Mouse (Mus musculus): ENCODE measurements at regions not wholly inside any gene's neighbourhood (a gene's known extent, or its start where the extent isn't known, plus 50 kb on each side); places are given as distances from the start of the nearest gene placed in this dataset.

GRCm38 (mm10) chr13:119326877-119327625 is 101.3 kb upstream of the Paip1 start:
- H3K9me3 ChIP-seq (replicated peaks): no peaks in the 10 kb centered on the region
- H3K27me3 ChIP-seq (ENCODE audit: insufficient read depth, low read length): peaks cover 3% of the 10 kb centered on the region; the same call in 1 of the 2 replicates
- H3K4me3 ChIP-seq (ENCODE audit: low read depth, low read length): no peak overlapping the region
- ATAC-seq (ENCODE audit: extremely low read depth, insufficient number of reproducible peaks, low FRiP score, poor library complexity, severe bottlenecking): no peak
- no peaks in the 10 kb centered on the region for H3K36me3 ChIP-seq (replicated peaks)
- no peak for DNase-seq (ENCODE audit: low spot score)
- no peak for TF ChIP-seq POLR2AphosphoS5 (IDR thresholded peaks at IDR 0.05; ENCODE audit: insufficient replicate concordance, low read depth, low read length)
- TF ChIP-seq TAL1 (conservative IDR thresholded peaks at IDR 0.05; ENCODE audit: low read depth, low read length): no peak
- TF ChIP-seq GATA2 (IDR thresholded peaks at IDR 0.05; ENCODE audit: borderline replicate concordance, low read depth, low read length): no peak
- no peak for TF ChIP-seq CTCF (IDR thresholded peaks at IDR 0.05; ENCODE audit: low read depth, low read length)
- TF ChIP-seq GATA1 (IDR thresholded peaks at IDR 0.05; ENCODE audit: borderline replicate concordance, low read length): no peak
- H3K4me1 ChIP-seq (ENCODE audit: insufficient read depth, low read depth, low read length): peaks cover 2% of the 10 kb centered on the region; the same call in 1 of the 2 replicates

- TF ChIP-seq GATA2 (IDR thresholded peaks at IDR 0.05; ENCODE audit: borderline replicate concordance, low read depth, low read length) (no peak), TAL1 (conservative IDR thresholded peaks at IDR 0.05; ENCODE audit: low read depth, low read length) (no peak)
- Histone ChIP-seq H3K36me3 (replicated peaks) (no peaks in the 10 kb centered on the region), H3K27me3 (ENCODE audit: insufficient read depth, low read length) (peaks cover 3% of the 10 kb centered on the region; the same call in 1 of the 2 replicates), H3K4me3 (ENCODE audit: low read depth, low read length) (no peak overlapping the region), H3K4me1 (ENCODE audit: insufficient read depth, low read depth, low read length) (peaks cover 2% of the 10 kb centered on the region; the same call in 1 of the 2 replicates), H3K9me3 (replicated peaks) (no peaks in the 10 kb centered on the region)
- ATAC-seq (ENCODE audit: extremely low read depth, insufficient number of reproducible peaks, low FRiP score, poor library complexity, severe bottlenecking): no peak
- no peak for DNase-seq (ENCODE audit: low spot score)
These were observed 99.7 kb upstream of the Paip1 start for GRCm38 (mm10) chr13:119328731-119329130.

- peaks cover 7% of the 10 kb centered on the region for H3K36me3 ChIP-seq (replicated peaks)
- H3K9me3 ChIP-seq (replicated peaks): no peaks in the 10 kb centered on the region
- peaks cover 2% of the 10 kb centered on the region; the same call in 1 of the 2 replicates for H3K4me1 ChIP-seq (ENCODE audit: insufficient read depth, low read depth, low read length)
- H3K4me3 ChIP-seq (ENCODE audit: low read depth, low read length): no peak overlapping the region
- H3K27me3 ChIP-seq (ENCODE audit: insufficient read depth, low read length): no peaks in the 10 kb centered on the region
- TF ChIP-seq CTCF (IDR thresholded peaks at IDR 0.05; ENCODE audit: low read depth, low read length): no peak
- no peak for TF ChIP-seq TAL1 (conservative IDR thresholded peaks at IDR 0.05; ENCODE audit: low read depth, low read length)
- no peak for TF ChIP-seq GATA2 (IDR thresholded peaks at IDR 0.05; ENCODE audit: borderline replicate concordance, low read depth, low read length)
- no peak for TF ChIP-seq GATA1 (IDR thresholded peaks at IDR 0.05; ENCODE audit: borderline replicate concordance, low read length)
- TF ChIP-seq POLR2AphosphoS5 (IDR thresholded peaks at IDR 0.05; ENCODE audit: insufficient replicate concordance, low read depth, low read length): no peak
- ATAC-seq (ENCODE audit: extremely low read depth, insufficient number of reproducible peaks, low FRiP score, poor library complexity, severe bottlenecking) (no peak), DNase-seq (ENCODE audit: low spot score) (no peak)
These were observed 96.6 kb upstream of the Paip1 start for GRCm38 (mm10) chr13:119331815-119332214.

GRCm38 (mm10) chr13:119333915-119334314 is 94.5 kb upstream of the Paip1 start:
- no peak overlapping the region for H3K4me3 ChIP-seq (ENCODE audit: low read depth, low read length)
- H3K4me1 ChIP-seq (ENCODE audit: insufficient read depth, low read depth, low read length): no peaks in the 10 kb centered on the region
- no peaks in the 10 kb centered on the region for H3K9me3 ChIP-seq (replicated peaks)
- TF ChIP-seq GATA1 (IDR thresholded peaks at IDR 0.05; ENCODE audit: borderline replicate concordance, low read length) (no peak), CTCF (IDR thresholded peaks at IDR 0.05; ENCODE audit: low read depth, low read length) (no peak), GATA2 (IDR thresholded peaks at IDR 0.05; ENCODE audit: borderline replicate concordance, low read depth, low read length) (no peak), TAL1 (conservative IDR thresholded peaks at IDR 0.05; ENCODE audit: low read depth, low read length) (no peak), POLR2AphosphoS5 (IDR thresholded peaks at IDR 0.05; ENCODE audit: insufficient replicate concordance, low read depth, low read length) (no peak)
- no peaks in the 10 kb centered on the region for H3K27me3 ChIP-seq (ENCODE audit: insufficient read depth, low read length)
- ATAC-seq (ENCODE audit: extremely low read depth, insufficient number of reproducible peaks, low FRiP score, poor library complexity, severe bottlenecking) (no peak), DNase-seq (ENCODE audit: low spot score) (no peak)
- peaks cover 14% of the 10 kb centered on the region for H3K36me3 ChIP-seq (replicated peaks)

- no peaks in the 10 kb centered on the region for H3K27me3 ChIP-seq (ENCODE audit: insufficient read depth, low read length)
- H3K36me3 ChIP-seq (replicated peaks): peaks cover 17% of the 10 kb centered on the region
- DNase-seq (ENCODE audit: low spot score) (no peak), ATAC-seq (ENCODE audit: extremely low read depth, insufficient number of reproducible peaks, low FRiP score, poor library complexity, severe bottlenecking) (no peak)
- peaks cover 3% of the 10 kb centered on the region for H3K4me1 ChIP-seq (ENCODE audit: insufficient read depth, low read depth, low read length)
- no peaks in the 10 kb centered on the region for H3K9me3 ChIP-seq (replicated peaks)
- H3K4me3 ChIP-seq (ENCODE audit: low read depth, low read length): no peak overlapping the region
- TF ChIP-seq POLR2AphosphoS5 (IDR thresholded peaks at IDR 0.05; ENCODE audit: insufficient replicate concordance, low read depth, low read length) (no peak), CTCF (IDR thresholded peaks at IDR 0.05; ENCODE audit: low read depth, low read length) (no peak), TAL1 (conservative IDR thresholded peaks at IDR 0.05; ENCODE audit: low read depth, low read length) (no peak), GATA1 (IDR thresholded peaks at IDR 0.05; ENCODE audit: borderline replicate concordance, low read length) (no peak), GATA2 (IDR thresholded peaks at IDR 0.05; ENCODE audit: borderline replicate concordance, low read depth, low read length) (no peak)
These were observed 90.5 kb upstream of the Paip1 start for GRCm38 (mm10) chr13:119337861-119338260.

GRCm38 (mm10) chr13:119339016-119339415 is 89.4 kb upstream of the Paip1 start:
- Histone ChIP-seq H3K36me3 (replicated peaks) (peaks cover 17% of the 10 kb centered on the region), H3K27me3 (ENCODE audit: insufficient read depth, low read length) (no peaks in the 10 kb centered on the region), H3K4me1 (ENCODE audit: insufficient read depth, low read depth, low read length) (peaks cover 5% of the 10 kb centered on the region), H3K9me3 (replicated peaks) (no peaks in the 10 kb centered on the region), H3K4me3 (ENCODE audit: low read depth, low read length) (no peak overlapping the region)
- ATAC-seq (ENCODE audit: extremely low read depth, insufficient number of reproducible peaks, low FRiP score, poor library complexity, severe bottlenecking) (no peak), DNase-seq (ENCODE audit: low spot score) (no peak)
- TF ChIP-seq CTCF (IDR thresholded peaks at IDR 0.05; ENCODE audit: low read depth, low read length) (no peak), TAL1 (conservative IDR thresholded peaks at IDR 0.05; ENCODE audit: low read depth, low read length) (no peak), GATA2 (IDR thresholded peaks at IDR 0.05; ENCODE audit: borderline replicate concordance, low read depth, low read length) (no peak), GATA1 (IDR thresholded peaks at IDR 0.05; ENCODE audit: borderline replicate concordance, low read length) (no peak), POLR2AphosphoS5 (IDR thresholded peaks at IDR 0.05; ENCODE audit: insufficient replicate concordance, low read depth, low read length) (no peak)
